ENCODE assay signal across 15 mouse cellular contexts in genomic region chr7:68318006-68318788, GRCm38 (mm10). TPM values are rescaled to one million over a fixed set of nuclear protein-coding genes. Genes with fewer than 3 reads are reported as not detected.
DNase-seq lines count a peak whose midpoint lies in the region; ATAC-seq and TF ChIP-seq lines count a peak whose summit lies in the region.
"Had no signal": no experiment of that assay in that cellular context is flagged by ENCODE, and none has a peak within 500 bp of the region (broad histone marks: within the 10 kb centered on the region; RNA-seq: fewer than 3 reads in every experiment).

No protein-coding gene starts in this region.

- no peak overlapping the region for H3K27ac ChIP-seq in forebrain, embryonic 13.5 days
- no peak overlapping the region for H3K27ac ChIP-seq in forebrain, embryonic 10.5 days
- H3K27ac ChIP-seq in kidney, embryonic 15.5 days: no peak overlapping the region
- peak overlapping the region; percentile 32; the same call in 1 of the 2 replicates for H3K27ac ChIP-seq in layer of hippocampus, adult 2 months
- H3K27ac ChIP-seq in stomach, postnatal 0 days (replicated peaks): no peak overlapping the region
- H3K27ac ChIP-seq: midbrain, embryonic 13.5 days; neural tube, embryonic 15.5 days had no signal

- ATAC-seq in forebrain, embryonic 13.5 days: peak; percentile 48; the same call in 1 of the 2 replicates
- no peak for ATAC-seq in kidney, embryonic 15.5 days (replicated peaks; ENCODE audit: low FRiP score)
- ATAC-seq in stomach, postnatal 0 days (ENCODE audit: low FRiP score, low TSS enrichment): no peak
- ATAC-seq: midbrain, embryonic 13.5 days had no signal

- no peaks in the 10 kb centered on the region for H3K36me3 ChIP-seq in forebrain, embryonic 13.5 days (ENCODE audit: poor library complexity, severe bottlenecking)
- H3K36me3 ChIP-seq in forebrain, embryonic 10.5 days (replicated peaks): no peaks in the 10 kb centered on the region
- no peaks in the 10 kb centered on the region for H3K36me3 ChIP-seq in kidney, embryonic 15.5 days
- no peaks in the 10 kb centered on the region for H3K36me3 ChIP-seq in stomach, postnatal 0 days (ENCODE audit: control insufficient read depth, insufficient read depth, low read length)
- H3K36me3 ChIP-seq: midbrain, embryonic 13.5 days; neural tube, embryonic 15.5 days had no signal

- no peak overlapping the region for H3K4me3 ChIP-seq in forebrain, embryonic 13.5 days
- no peak overlapping the region for H3K4me3 ChIP-seq in forebrain, embryonic 10.5 days
- H3K4me3 ChIP-seq in kidney, embryonic 15.5 days (replicated peaks): no peak overlapping the region
- peak overlapping the region; percentile 47 for H3K4me3 ChIP-seq in layer of hippocampus, adult 2 months
- H3K4me3 ChIP-seq in stomach, postnatal 0 days (ENCODE audit: low read depth, low read length): no peak overlapping the region
- H3K4me3 ChIP-seq: midbrain, embryonic 13.5 days; neural tube, embryonic 15.5 days had no signal

- 84% methylated on average over 15 of the region's 16 CpGs for WGBS in forebrain, embryonic 13.5 days
- WGBS in forebrain, embryonic 10.5 days: 88% methylated on average over 16 of the region's 16 CpGs
- 75% methylated on average over 16 of the region's 16 CpGs for WGBS in kidney, embryonic 15.5 days
- WGBS in stomach, postnatal 0 days: 81% methylated on average over 15 of the region's 16 CpGs

- no peak overlapping the region for H3K4me2 ChIP-seq in forebrain, embryonic 13.5 days
- H3K4me2 ChIP-seq in kidney, embryonic 15.5 days: no peak overlapping the region
- H3K4me2 ChIP-seq in stomach, postnatal 0 days (replicated peaks; ENCODE audit: low read depth): no peak overlapping the region
- H3K4me2 ChIP-seq: midbrain, embryonic 13.5 days; neural tube, embryonic 15.5 days had no signal

- no peaks in the 10 kb centered on the region for H3K9me3 ChIP-seq in forebrain, embryonic 13.5 days (replicated peaks)
- no peaks in the 10 kb centered on the region for H3K9me3 ChIP-seq in forebrain, embryonic 10.5 days
- H3K9me3 ChIP-seq in kidney, embryonic 15.5 days (replicated peaks): no peaks in the 10 kb centered on the region
- H3K9me3 ChIP-seq in stomach, postnatal 0 days (ENCODE audit: control insufficient read depth, low read length): no peaks in the 10 kb centered on the region
- H3K9me3 ChIP-seq: midbrain, embryonic 13.5 days; neural tube, embryonic 15.5 days had no signal

- TF ChIP-seq CTCF in layer of hippocampus, adult 2 months (conservative IDR thresholded peaks at IDR 0.05): no peak
- TF ChIP-seq CTCF in stomach, postnatal 0 days (IDR thresholded peaks at IDR 0.05; ENCODE audit: low read depth): no peak

- TF ChIP-seq EP300 in stomach, postnatal 0 days (optimal IDR thresholded peaks at IDR 0.05): no peak

- no peaks in the 10 kb centered on the region for H3K4me1 ChIP-seq in forebrain, embryonic 13.5 days
- peaks cover 9% of the 10 kb centered on the region; the same call in 1 of the 2 replicates for H3K4me1 ChIP-seq in forebrain, embryonic 10.5 days
- peaks cover 8% of the 10 kb centered on the region for H3K4me1 ChIP-seq in kidney, embryonic 15.5 days
- H3K4me1 ChIP-seq in stomach, postnatal 0 days (replicated peaks; ENCODE audit: control insufficient read depth, insufficient read depth): no peaks in the 10 kb centered on the region
- H3K4me1 ChIP-seq: midbrain, embryonic 13.5 days had no signal

- H3K9ac ChIP-seq in forebrain, embryonic 13.5 days: no peak overlapping the region
- H3K9ac ChIP-seq in kidney, embryonic 15.5 days: no peak overlapping the region
- H3K9ac ChIP-seq in stomach, postnatal 0 days (ENCODE audit: low read length): no peak overlapping the region
- H3K9ac ChIP-seq: midbrain, embryonic 13.5 days; neural tube, embryonic 15.5 days had no signal

- H3K27me3 ChIP-seq in forebrain, embryonic 13.5 days: no peaks in the 10 kb centered on the region
- no peaks in the 10 kb centered on the region for H3K27me3 ChIP-seq in forebrain, embryonic 10.5 days (ENCODE audit: poor library complexity, severe bottlenecking)
- H3K27me3 ChIP-seq in kidney, embryonic 15.5 days: no peaks in the 10 kb centered on the region
- no peaks in the 10 kb centered on the region for H3K27me3 ChIP-seq in stomach, postnatal 0 days (ENCODE audit: control insufficient read depth, insufficient read depth, low read length)
- H3K27me3 ChIP-seq: midbrain, embryonic 13.5 days; neural tube, embryonic 15.5 days had no signal

- no peak for DNase-seq in forebrain, embryonic 10.5 days (ENCODE audit: extremely low spot score, low spot score)
- peak; percentile 28 to 43 for DNase-seq in kidney, adult 8-10 months
- DNase-seq in cerebellum, adult 9-10 months: peak; percentile 73
- DNase-seq in layer of hippocampus, adult 2 months (ENCODE audit: low spot score in 2 of 2): peak; percentile 28 to 40
- no peak for DNase-seq in stomach, postnatal 0 days (ENCODE audit: low spot score)
- no peak for DNase-seq in right cerebral cortex, postnatal 36 days (ENCODE audit: low spot score in 2 of 2)
- DNase-seq: heart, adult 18-20 months; lung, postnatal 14 days; right cerebral cortex, postnatal 14 days had no signal

RNA-seq across cellular contexts. Expression of gene Fam169b, which starts 44.6 kb away (rescaled TPM):
- polyA plus RNA-seq in forebrain, embryonic 13.5 days (2015; fragmentation: Nextera tagmentation; extraction: Ambion mirVana): not detected in 2 replicates
- 0.12 and 0.38 TPM in 2 replicates for polyA plus RNA-seq in forebrain, embryonic 10.5 days (2016; fragmentation: Nextera tagmentation; extraction: Ambion mirVana)
- polyA plus RNA-seq in kidney, embryonic 15.5 days (2015; fragmentation: Nextera tagmentation; extraction: Ambion mirVana): 1.0 and 1.1 TPM in 2 replicates
- total RNA-seq in layer of hippocampus, adult 2 months (2021): 1 to 10 TPM in 1 of 2 experiments, under 1 TPM in 1; 0.64 to 1.1 TPM
- 0.22 and 0.24 TPM in 2 replicates for polyA plus RNA-seq in stomach, postnatal 0 days (2015; fragmentation: Nextera tagmentation; extraction: Ambion mirVana)
- polyA plus RNA-seq: midbrain, embryonic 13.5 days had no signal

RNA-seq across cellular contexts. Expression of gene Pgpep1l, which starts 54.2 kb away (rescaled TPM):
- not detected in 2 replicates for polyA plus RNA-seq in forebrain, embryonic 13.5 days (2015; fragmentation: Nextera tagmentation; extraction: Ambion mirVana)
- 0.16 TPM in 1 of 2 replicates, not detected in the other for polyA plus RNA-seq in forebrain, embryonic 10.5 days (2016; fragmentation: Nextera tagmentation; extraction: Ambion mirVana)
- polyA plus RNA-seq in kidney, embryonic 15.5 days (2015; fragmentation: Nextera tagmentation; extraction: Ambion mirVana): 0.17 TPM in 1 of 2 replicates, not detected in the other
- 1 to 10 TPM; 3.2 to 3.6 TPM for total RNA-seq in layer of hippocampus, adult 2 months (2021)
- polyA plus RNA-seq in stomach, postnatal 0 days (2015; fragmentation: Nextera tagmentation; extraction: Ambion mirVana): not detected in 2 replicates
- total RNA-seq: heart, adult 18-20 months; heart, postnatal 25 days had no signal
- polyA plus RNA-seq: large intestine, adult 2 months; midbrain, embryonic 13.5 days; neural tube, embryonic 15.5 days had no signal

Comparison
In these comparisons a context has a peak if more than half of its experiments do, and no peak if none do; other contexts are left out.
1. DNase-seq: peak in kidney, adult 8-10 months (2 of 2), cerebellum, adult 9-10 months (single experiment) and layer of hippocampus, adult 2 months (2 of 2); none in forebrain, embryonic 10.5 days (single experiment), stomach, postnatal 0 days (single experiment) and right cerebral cortex, postnatal 36 days (0 of 2).